Mouse (Mus musculus): ENCODE data around the gene Slf2. TPM values are rescaled to one million over a fixed set of nuclear protein-coding genes. Genes with fewer than 3 reads are reported as not detected.
A peak's percentile ranks its signal among the peaks of the same experiment; 100 is the strongest.

The Slf2 gene
- polyA plus RNA-seq, 1 experiment: 36.4 TPM

GRCm38 (mm10) chr19:44929251-44929650, 1.7 kb upstream of the Slf2 start:
- Histone ChIP-seq H3K4me1 (ENCODE audit: control insufficient read depth, insufficient read depth, low read length) (no peaks in the 10 kb centered on the region; the same call in 1 of the 2 replicates), H3K27me3 (ENCODE audit: control insufficient read depth, insufficient read depth, low read length) (no peaks in the 10 kb centered on the region), H3K27ac (ENCODE audit: insufficient read depth, low read length) (no peak overlapping the region), H3K4me3 (replicated peaks; ENCODE audit: insufficient read depth, low read depth, low read length) (no peak overlapping the region)
- WGBS: 74% methylated on average over 3 of the region's 3 CpGs
- no peak for DNase-seq
- no peak for TF ChIP-seq CTCF (IDR thresholded peaks at IDR 0.05; ENCODE audit: borderline replicate concordance, insufficient read depth, low read depth, low read length)
- TF ChIP-seq POLR2A (IDR thresholded peaks at IDR 0.05; ENCODE audit: borderline replicate concordance, insufficient read depth, low read length): no peak

- DNase-seq: no peak
- WGBS: 79% methylated on average over 10 of the region's 10 CpGs
- TF ChIP-seq CTCF (IDR thresholded peaks at IDR 0.05; ENCODE audit: borderline replicate concordance, insufficient read depth, low read depth, low read length) (no peak), POLR2A (IDR thresholded peaks at IDR 0.05; ENCODE audit: borderline replicate concordance, insufficient read depth, low read length) (no peak)
- Histone ChIP-seq H3K4me3 (replicated peaks; ENCODE audit: insufficient read depth, low read depth, low read length) (no peak overlapping the region), H3K27ac (ENCODE audit: insufficient read depth, low read length) (no peak overlapping the region), H3K4me1 (ENCODE audit: control insufficient read depth, insufficient read depth, low read length) (no peaks in the 10 kb centered on the region; the same call in 1 of the 2 replicates), H3K27me3 (ENCODE audit: control insufficient read depth, insufficient read depth, low read length) (no peaks in the 10 kb centered on the region)
These were observed 1.3 kb upstream of the Slf2 start for GRCm38 (mm10) chr19:44929663-44930062.

GRCm38 (mm10) chr19:44930122-44930521, 829 bp upstream of the Slf2 start:
- Histone ChIP-seq H3K4me3 (replicated peaks; ENCODE audit: insufficient read depth, low read depth, low read length) (no peak overlapping the region), H3K27ac (ENCODE audit: insufficient read depth, low read length) (0 out of 2 replicates have a peak overlapping the region, but pooled peaks have one; percentile 96), H3K27me3 (ENCODE audit: control insufficient read depth, insufficient read depth, low read length) (no peaks in the 10 kb centered on the region), H3K4me1 (ENCODE audit: control insufficient read depth, insufficient read depth, low read length) (no peaks in the 10 kb centered on the region; the same call in 1 of the 2 replicates)
- WGBS: 43% methylated on average over 2 of the region's 2 CpGs
- no peak for DNase-seq
- no peak for TF ChIP-seq POLR2A (IDR thresholded peaks at IDR 0.05; ENCODE audit: borderline replicate concordance, insufficient read depth, low read length)
- no peak for TF ChIP-seq CTCF (IDR thresholded peaks at IDR 0.05; ENCODE audit: borderline replicate concordance, insufficient read depth, low read depth, low read length)

GRCm38 (mm10) chr19:44931454-44931759, 456 bp downstream of the Slf2 start:
- under 1% methylated on average over 18 of the region's 18 CpGs for WGBS
- DNase-seq: peak; percentile 87 to 89
- Histone ChIP-seq H3K27me3 (ENCODE audit: control insufficient read depth, insufficient read depth, low read length) (no peaks in the 10 kb centered on the region), H3K27ac (ENCODE audit: insufficient read depth, low read length) (peak overlapping the region; percentile 12; the same call in 1 of the 2 replicates), H3K4me3 (replicated peaks; ENCODE audit: insufficient read depth, low read depth, low read length) (peak overlapping the region; percentile 91), H3K4me1 (ENCODE audit: control insufficient read depth, insufficient read depth, low read length) (no peaks in the 10 kb centered on the region; the same call in 1 of the 2 replicates)
- TF ChIP-seq CTCF (IDR thresholded peaks at IDR 0.05; ENCODE audit: borderline replicate concordance, insufficient read depth, low read depth, low read length) (no peak), POLR2A (IDR thresholded peaks at IDR 0.05; ENCODE audit: borderline replicate concordance, insufficient read depth, low read length) (no peak)

GRCm38 (mm10) chr19:44932051-44932450, 1.1 kb downstream of the Slf2 start:
- Histone ChIP-seq H3K27me3 (ENCODE audit: control insufficient read depth, insufficient read depth, low read length) (no peaks in the 10 kb centered on the region), H3K4me1 (ENCODE audit: control insufficient read depth, insufficient read depth, low read length) (no peaks in the 10 kb centered on the region; the same call in 1 of the 2 replicates), H3K27ac (ENCODE audit: insufficient read depth, low read length) (no peak overlapping the region), H3K4me3 (replicated peaks; ENCODE audit: insufficient read depth, low read depth, low read length) (peak overlapping the region; percentile 91)
- TF ChIP-seq CTCF (IDR thresholded peaks at IDR 0.05; ENCODE audit: borderline replicate concordance, insufficient read depth, low read depth, low read length): no peak
- no peak for TF ChIP-seq POLR2A (IDR thresholded peaks at IDR 0.05; ENCODE audit: borderline replicate concordance, insufficient read depth, low read length)
- 46% methylated on average over 5 of the region's 5 CpGs for WGBS
- DNase-seq: no peak

- Histone ChIP-seq H3K27me3 (ENCODE audit: control insufficient read depth, insufficient read depth, low read length) (no peaks in the 10 kb centered on the region), H3K4me3 (replicated peaks; ENCODE audit: insufficient read depth, low read depth, low read length) (no peak overlapping the region), H3K4me1 (ENCODE audit: control insufficient read depth, insufficient read depth, low read length) (no peaks in the 10 kb centered on the region; the same call in 1 of the 2 replicates), H3K27ac (ENCODE audit: insufficient read depth, low read length) (no peak overlapping the region)
- DNase-seq: no peak
- TF ChIP-seq POLR2A (IDR thresholded peaks at IDR 0.05; ENCODE audit: borderline replicate concordance, insufficient read depth, low read length) (no peak), CTCF (IDR thresholded peaks at IDR 0.05; ENCODE audit: borderline replicate concordance, insufficient read depth, low read depth, low read length) (no peak)
- WGBS: 46% methylated on average over 1 of the region's 1 CpGs
These were observed 2.2 kb downstream of the Slf2 start for GRCm38 (mm10) chr19:44933136-44933535.

GRCm38 (mm10) chr19:44959633-44960032, 28.7 kb downstream of the Slf2 start:
- Histone ChIP-seq H3K4me1 (ENCODE audit: control insufficient read depth, insufficient read depth, low read length) (no peaks in the 10 kb centered on the region), H3K27ac (ENCODE audit: insufficient read depth, low read length) (no peak overlapping the region), H3K27me3 (ENCODE audit: control insufficient read depth, insufficient read depth, low read length) (no peaks in the 10 kb centered on the region), H3K4me3 (replicated peaks; ENCODE audit: insufficient read depth, low read depth, low read length) (no peak overlapping the region)
- TF ChIP-seq POLR2A (IDR thresholded peaks at IDR 0.05; ENCODE audit: borderline replicate concordance, insufficient read depth, low read length) (no peak), CTCF (IDR thresholded peaks at IDR 0.05; ENCODE audit: borderline replicate concordance, insufficient read depth, low read depth, low read length) (no peak)
- 96% methylated on average over 2 of the region's 2 CpGs for WGBS
- no peak for DNase-seq

- TF ChIP-seq POLR2A (IDR thresholded peaks at IDR 0.05; ENCODE audit: borderline replicate concordance, insufficient read depth, low read length) (no peak), CTCF (IDR thresholded peaks at IDR 0.05; ENCODE audit: borderline replicate concordance, insufficient read depth, low read depth, low read length) (no peak)
- 95% methylated on average over 1 of the region's 1 CpGs for WGBS
- Histone ChIP-seq H3K27me3 (ENCODE audit: control insufficient read depth, insufficient read depth, low read length) (no peaks in the 10 kb centered on the region), H3K27ac (ENCODE audit: insufficient read depth, low read length) (no peak overlapping the region), H3K4me3 (replicated peaks; ENCODE audit: insufficient read depth, low read depth, low read length) (no peak overlapping the region), H3K4me1 (ENCODE audit: control insufficient read depth, insufficient read depth, low read length) (no peaks in the 10 kb centered on the region)
- DNase-seq: no peak
These were observed 35.0 kb downstream of the Slf2 start for GRCm38 (mm10) chr19:44965978-44966377.
